Mouse (Mus musculus) midbrain, embryonic 11.5 days (tissue): ENCODE data around the gene Pcnx3. TPM values are rescaled to one million over a fixed set of nuclear protein-coding genes. Genes with fewer than 3 reads are reported as not detected.

ENCODE experiments used
- ATAC-seq: fragments of 200-750 bp; cut with Nextera tagmentation; 2 replicates; pipeline ENCODE4 v1.8.0; 2017; ENCODE audit warnings: moderate TSS enrichment, moderate library complexity; ENCODE audit not compliant: low FRiP score
- DNase-seq: peaks from one replicate; pipeline ENCODE4 v3.0.0; 2015; ENCODE audit warnings: low spot score; ENCODE audit errors: missing footprints
- H3K27ac ChIP-seq: fragments of 300-500 bp; sonication (generic); 2 replicates; pipeline ENCODE4 v1.5.1; 2014; ENCODE audit warnings: low read depth, low read length
- H3K27me3 ChIP-seq: fragments of 300-500 bp; sonication (generic); 2 replicates; pipeline ENCODE4 v1.6.1; 2014; ENCODE audit warnings: mild to moderate bottlenecking, low read length, moderate library complexity, mixed read lengths; ENCODE audit not compliant: control insufficient read depth, insufficient read depth
- H3K36me3 ChIP-seq: fragments of 300-500 bp; sonication (generic); 2 replicates; pipeline ENCODE4 v1.6.1; 2014; ENCODE audit warnings: mild to moderate bottlenecking, low read length, moderate library complexity, mixed read lengths; ENCODE audit not compliant: control insufficient read depth, insufficient read depth
- H3K4me1 ChIP-seq: fragments of 300-500 bp; sonication (generic); 2 replicates; pipeline ENCODE4 v1.6.1; 2014; ENCODE audit warnings: low read length; ENCODE audit not compliant: control insufficient read depth, insufficient read depth
- H3K4me2 ChIP-seq: fragments of 300-500 bp; sonication (generic); 2 replicates; pipeline ENCODE4 v1.6.1; 2014; ENCODE audit warnings: mild to moderate bottlenecking, moderate library complexity
- H3K4me3 ChIP-seq: fragments of 300-500 bp; sonication (generic); 2 replicates; pipeline ENCODE4 v1.5.1; 2014; ENCODE audit warnings: low read depth, low read length
- H3K9ac ChIP-seq: fragments of 300-500 bp; sonication (generic); 2 replicates; pipeline ENCODE4 v1.6.1; 2014; ENCODE audit warnings: low read length
- H3K9me3 ChIP-seq: fragments of 300-500 bp; sonication (generic); 2 replicates; pipeline ENCODE4 v1.6.1; 2016; ENCODE audit warnings: low read length; ENCODE audit not compliant: control insufficient read depth
- WGBS: fragments of 180-500 bp; shearing (Covaris S2); extraction: QIAGEN DNeasy Blood & Tissue Kit; methylation state at CpG from one replicate; pipeline ENCODE4 v1.1.7; 2014; 5-methylcytosine and 5-hydroxymethylcytosine counted together
- microRNA-seq: library from miRNA; unstranded; fragments of <30 nt; microRNA quantifications from one replicate; pipeline ENCODE4, GENCODE M21; 2017
- polyA plus RNA-seq: library from polyadenylated mRNA; unstranded; fragments of >200 nt; fragmentation: Nextera tagmentation; extraction: Ambion mirVana; gene quantifications from 2 replicates; pipeline ENCODE4 v1.2.1, GENCODE M21; 2014

Gene Pcnx3
- polyA plus RNA-seq, 1 experiment from 2014 or later = 23.1 TPM

DNA sequence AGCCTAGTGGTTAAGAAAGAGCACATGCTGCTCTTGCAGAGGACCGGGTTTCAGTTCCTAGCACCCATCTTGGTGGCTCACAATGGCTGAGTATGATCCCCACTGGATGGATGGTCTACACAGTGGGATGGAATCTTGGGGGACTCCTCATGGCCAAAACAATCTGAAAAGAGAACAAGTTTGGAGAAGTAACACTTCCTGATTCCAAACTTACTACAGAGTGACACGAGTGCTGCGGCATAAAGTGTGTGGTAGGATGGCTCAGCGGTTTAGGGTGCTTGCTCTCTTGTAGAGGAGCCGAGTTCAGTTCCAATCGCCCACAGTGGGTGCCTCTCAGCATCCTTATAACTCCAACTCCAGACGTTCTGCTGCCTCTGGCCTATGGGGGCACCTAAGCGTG is 63.4 kb downstream of the Pcnx3 start:
- DNase-seq = no peak
- ATAC-seq = no peak
- Histone ChIP-seq H3K36me3 (no peaks in the 10 kb centered on the region), H3K27me3 (no peaks in the 10 kb centered on the region), H3K4me3 (no peak overlapping the region), H3K9me3 (no peaks in the 10 kb centered on the region), H3K4me2 (no peak overlapping the region), H3K4me1 (no peaks in the 10 kb centered on the region), H3K9ac (no peak overlapping the region), H3K27ac (no peak overlapping the region)
- WGBS = 84% methylated on average over 8 of the region's 8 CpGs

DNA sequence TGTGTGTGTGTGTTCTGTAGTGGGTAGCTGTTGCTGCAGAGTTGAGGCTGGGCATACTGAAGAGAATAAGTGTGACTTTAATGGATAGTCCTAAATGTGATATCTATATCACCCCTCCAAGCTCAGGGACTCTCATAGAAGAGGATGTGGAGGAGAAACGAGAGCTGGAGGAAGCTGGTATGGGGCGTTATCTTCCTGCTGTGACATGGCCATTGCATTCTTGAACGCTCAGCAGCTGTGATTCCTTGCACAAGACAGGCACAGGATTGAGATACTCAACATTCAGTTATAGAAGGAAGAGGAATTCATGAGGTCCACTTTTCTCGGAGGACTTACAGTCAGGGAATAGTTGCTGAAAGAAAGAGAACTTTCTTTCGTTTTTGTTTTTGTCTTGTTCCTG is 66.8 kb downstream of the Pcnx3 start:
- Histone ChIP-seq H3K4me1 (no peaks in the 10 kb centered on the region), H3K36me3 (no peaks in the 10 kb centered on the region), H3K4me2 (no peak overlapping the region), H3K4me3 (no peak overlapping the region), H3K27ac (no peak overlapping the region), H3K9me3 (no peaks in the 10 kb centered on the region), H3K9ac (no peak overlapping the region), H3K27me3 (no peaks in the 10 kb centered on the region)
- ATAC-seq = no peak
- WGBS = 83% methylated on average over 5 of the region's 5 CpGs
- no peak for DNase-seq

DNA sequence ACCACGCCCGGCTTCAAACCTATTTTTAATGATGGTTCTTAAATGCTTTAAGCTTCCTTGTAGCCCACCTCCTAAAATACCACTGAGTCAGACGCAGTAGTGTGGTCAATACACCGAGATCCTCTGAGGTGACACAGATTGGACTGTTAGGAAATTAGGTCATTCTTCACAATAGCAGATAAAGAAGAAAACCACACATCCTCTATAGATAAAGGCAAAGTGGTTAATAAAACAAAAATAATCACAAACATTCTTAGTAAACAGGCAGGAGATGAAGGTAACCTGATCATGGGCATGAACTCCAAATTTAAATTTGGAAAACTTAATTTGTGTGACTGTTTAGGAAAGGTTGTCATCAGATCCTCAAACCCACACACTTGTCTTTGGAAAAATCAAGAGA is 68.7 kb downstream of the Pcnx3 start:
- ATAC-seq (no peak), DNase-seq (no peak)
- Histone ChIP-seq H3K4me2 (no peak overlapping the region), H3K4me1 (no peaks in the 10 kb centered on the region), H3K9me3 (no peaks in the 10 kb centered on the region), H3K36me3 (no peaks in the 10 kb centered on the region), H3K27me3 (no peaks in the 10 kb centered on the region), H3K27ac (no peak overlapping the region), H3K4me3 (no peak overlapping the region), H3K9ac (no peak overlapping the region)
- WGBS = 83% methylated on average over 4 of the region's 4 CpGs

DNA sequence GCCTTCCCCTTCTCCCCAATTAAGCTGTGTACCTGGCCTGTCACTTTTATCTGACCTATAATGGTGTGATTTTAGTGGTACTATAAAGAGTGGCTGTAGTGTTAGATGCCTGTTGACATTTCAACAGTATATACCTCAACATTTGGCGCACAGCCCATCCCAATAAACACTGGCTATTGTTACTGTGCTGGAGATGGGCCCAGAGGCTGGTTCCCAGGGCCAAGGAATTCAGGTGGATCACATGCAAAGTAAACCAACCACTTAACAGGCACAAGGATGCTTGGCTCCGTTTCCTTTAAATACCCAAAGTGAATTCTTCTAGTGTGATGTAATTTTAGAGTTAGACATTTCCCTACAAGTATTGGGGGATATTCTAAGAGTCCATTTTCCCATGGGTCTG is 73.8 kb downstream of the Pcnx3 start:
- Histone ChIP-seq H3K27me3 (no peaks in the 10 kb centered on the region), H3K4me2 (no peak overlapping the region), H3K36me3 (no peaks in the 10 kb centered on the region), H3K4me3 (no peak overlapping the region), H3K9ac (no peak overlapping the region), H3K9me3 (no peaks in the 10 kb centered on the region), H3K27ac (no peak overlapping the region), H3K4me1 (peaks cover 6% of the 10 kb centered on the region)
- 76% methylated on average over 2 of the region's 2 CpGs for WGBS
- no peak for DNase-seq
- ATAC-seq = no peak

Small RNA genes lying within 50 kb of the gene (microRNA-seq; reads per million reads assigned to microRNA genes)
- not detected for gene Mir6987

Other genes starting within 250 kb of the Pcnx3 start
- gene Fosl1, start 241.4 kb downstream of the Pcnx3 start, polyA plus RNA-seq = not detected in 2 replicates
- 6.9 and 7.8 TPM in 2 replicates for gene Ccdc85b, start 231.0 kb downstream of the Pcnx3 start, polyA plus RNA-seq
- gene Fibp, start 228.3 kb downstream of the Pcnx3 start, polyA plus RNA-seq = 98.3 and 103 TPM in 2 replicates
- gene Ctsw, start 220.4 kb downstream of the Pcnx3 start, polyA plus RNA-seq = 2.4 and 3.0 TPM in 2 replicates
- 52.7 and 54.7 TPM in 2 replicates for gene Efemp2, start 215.0 kb downstream of the Pcnx3 start, polyA plus RNA-seq
- gene Mus81, start 200.5 kb downstream of the Pcnx3 start, polyA plus RNA-seq = 38.4 TPM in 2 replicates
- gene Cfl1, start 198.5 kb downstream of the Pcnx3 start, polyA plus RNA-seq = 3,750 and 3,786 TPM in 2 replicates
- not detected in 2 replicates for gene 1700020D05Rik, start 185.1 kb downstream of the Pcnx3 start, polyA plus RNA-seq
- 17.9 and 20.3 TPM in 2 replicates for gene Snx32, start 178.4 kb downstream of the Pcnx3 start, polyA plus RNA-seq
- gene Ovol1, start 128.3 kb downstream of the Pcnx3 start, polyA plus RNA-seq = 0.18 TPM in 1 of 2 replicates, not detected in the other
- gene Ap5b1, start 120.9 kb downstream of the Pcnx3 start, polyA plus RNA-seq = 1.0 and 1.5 TPM in 2 replicates
- gene Rnaseh2c, start 87.0 kb downstream of the Pcnx3 start, polyA plus RNA-seq = 157 and 173 TPM in 2 replicates
- gene Kat5, start 78.7 kb downstream of the Pcnx3 start, polyA plus RNA-seq = 36.9 and 40.0 TPM in 2 replicates
- gene Rela, start 51.4 kb downstream of the Pcnx3 start, polyA plus RNA-seq = 24.6 and 29.9 TPM in 2 replicates
- 8.8 and 10.9 TPM in 2 replicates for gene Sipa1, start 25.2 kb downstream of the Pcnx3 start, polyA plus RNA-seq
- gene Map3k11, start 166 bp downstream of the Pcnx3 start, polyA plus RNA-seq = 14.0 and 17.3 TPM in 2 replicates
- gene Kcnk7, start 15.5 kb upstream of the Pcnx3 start, polyA plus RNA-seq = not detected in 2 replicates
- 5.3 and 5.4 TPM in 2 replicates for gene Ehbp1l1, start 37.4 kb upstream of the Pcnx3 start, polyA plus RNA-seq
- 157 and 158 TPM in 2 replicates for gene Fam89b, start 40.7 kb upstream of the Pcnx3 start, polyA plus RNA-seq
- gene Ltbp3, start 52.0 kb upstream of the Pcnx3 start, polyA plus RNA-seq = 4.8 and 6.0 TPM in 2 replicates
- gene Scyl1, start 82.5 kb upstream of the Pcnx3 start, polyA plus RNA-seq = 48.2 and 58.6 TPM in 2 replicates
- 11.5 and 14.0 TPM in 2 replicates for gene Frmd8, start 186.4 kb upstream of the Pcnx3 start, polyA plus RNA-seq
- 1.1 and 1.8 TPM in 2 replicates for gene Slc25a45, start 188.9 kb upstream of the Pcnx3 start, polyA plus RNA-seq
- 7.3 and 8.3 TPM in 2 replicates for gene Tigd3, start 205.2 kb upstream of the Pcnx3 start, polyA plus RNA-seq
- 200 and 203 TPM in 2 replicates for gene Dpf2, start 224.1 kb upstream of the Pcnx3 start, polyA plus RNA-seq
- gene Cdc42ep2, start 235.9 kb upstream of the Pcnx3 start, polyA plus RNA-seq = 2.2 and 2.5 TPM in 2 replicates